Mouse (Mus musculus): Measurements from ENCODE around the gene Hist2h2aa1. TPM values are rescaled to one million over a fixed set of nuclear protein-coding genes. Genes with fewer than 3 reads are reported as not detected.
"Not testable (repeated sequence)": the region's sequence is repeated elsewhere in the genome, so short reads cannot be mapped to it uniquely, and the experiment has no call there.

Hist2h2aa1 gene
- 8.3 and 9.5 TPM in 2 replicates for polyA plus RNA-seq (2016; fragmentation: Nextera tagmentation; extraction: Ambion mirVana)

DNA sequence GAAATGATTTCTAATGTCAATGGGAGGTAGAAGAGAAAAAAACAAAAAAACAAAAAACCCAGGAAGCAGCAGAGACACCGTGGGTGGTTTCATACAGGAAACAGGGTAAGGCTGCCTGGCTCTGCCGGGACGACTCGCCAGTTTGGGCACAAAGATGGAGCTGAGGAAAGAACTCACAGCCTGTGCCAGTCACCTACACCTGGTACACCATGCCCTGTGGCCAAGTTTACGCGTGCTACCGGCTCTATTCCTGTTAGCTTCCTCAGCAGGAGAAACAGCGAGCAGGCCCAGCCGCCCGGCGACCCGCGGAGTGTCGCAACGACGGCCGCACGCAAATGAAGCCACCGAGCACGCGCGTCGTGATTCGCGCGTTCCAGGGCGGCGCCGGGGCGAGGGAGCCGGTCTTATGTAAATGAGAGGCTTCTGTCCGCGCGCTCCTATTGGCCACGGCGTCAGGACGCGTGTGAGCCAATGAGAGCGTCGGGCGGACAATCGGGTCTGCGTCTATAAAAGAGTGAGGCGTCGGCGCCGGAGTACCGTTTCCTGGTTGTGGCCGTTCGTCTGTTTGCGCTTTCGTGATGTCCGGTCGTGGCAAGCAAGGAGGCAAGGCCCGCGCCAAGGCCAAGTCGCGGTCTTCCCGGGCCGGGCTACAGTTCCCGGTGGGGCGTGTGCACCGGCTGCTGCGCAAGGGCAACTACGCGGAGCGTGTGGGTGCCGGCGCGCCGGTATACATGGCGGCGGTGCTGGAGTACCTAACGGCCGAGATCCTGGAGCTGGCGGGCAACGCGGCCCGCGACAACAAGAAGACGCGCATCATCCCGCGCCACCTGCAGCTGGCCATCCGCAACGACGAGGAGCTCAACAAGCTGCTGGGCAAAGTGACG lies at the start of gene Hist2h2aa1:
Gene Hist2h2aa1, plus strand, starts transcription at position 495 of the 884 bp plus-strand sequence.
- not testable (repeated sequence) for H3K36me3 ChIP-seq
- peaks cover 37% of the 10 kb centered on the region for H3K4me1 ChIP-seq
- under 1% methylated on average over 43 of the region's 88 CpGs for WGBS

DNA sequence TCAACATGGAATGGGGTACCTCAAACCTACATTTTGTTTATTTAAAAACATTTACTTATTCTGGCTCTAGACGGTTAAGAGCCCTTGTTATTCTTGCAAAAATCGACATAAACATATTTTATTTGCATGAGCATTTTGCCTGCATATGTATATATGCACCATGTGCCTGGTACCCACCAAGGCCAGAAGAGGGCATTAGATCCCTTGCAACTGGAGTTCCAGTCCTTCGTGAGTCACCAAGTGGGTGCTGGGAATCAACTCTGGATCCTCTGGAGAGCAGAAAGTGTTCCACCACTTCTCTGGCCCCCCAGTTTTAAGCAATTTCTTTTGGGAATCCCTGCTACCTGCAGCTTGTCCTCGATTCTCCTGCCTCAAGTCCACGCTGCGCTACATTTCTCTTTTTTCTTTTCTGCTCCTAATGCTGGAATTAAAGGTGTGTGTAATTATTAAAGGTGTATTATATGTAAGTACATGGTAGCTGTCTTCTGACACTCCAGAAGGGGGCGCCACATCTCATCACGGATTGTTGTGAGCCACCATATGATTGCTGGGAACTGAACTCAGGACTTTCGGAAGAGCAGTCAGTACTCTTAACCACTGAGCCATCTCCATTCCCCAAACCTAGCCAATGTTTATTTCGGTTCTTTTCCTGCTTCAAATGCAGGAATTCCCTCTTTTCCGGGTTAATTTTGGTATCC lies 49.5 kb upstream of the Hist2h2aa1 start:
- Histone ChIP-seq H3K4me1 (peaks cover 21% of the 10 kb centered on the region), H3K27ac (no peak overlapping the region), H3K27me3 (ENCODE audit: insufficient read depth, poor library complexity, severe bottlenecking) (no peaks in the 10 kb centered on the region), H3K36me3 (peaks cover 49% of the 10 kb centered on the region), H3K4me3 (no peak overlapping the region), H3K9me3 (no peaks in the 10 kb centered on the region)
- DNase-seq (ENCODE audit: low spot score): no peak
- WGBS: 85% methylated on average over 11 of the region's 11 CpGs

More for the DNA sequence above, at the start of gene Hist2h2aa1:
- DNase-seq (ENCODE audit: low spot score): peak; percentile 93
- H3K9me3 ChIP-seq; H3K27me3 ChIP-seq (ENCODE audit: insufficient read depth, poor library complexity, severe bottlenecking): not testable (repeated sequence)
- peak within 1 kb of the TSS; percentile 59 for H3K4me3 ChIP-seq
- H3K27ac ChIP-seq: peak within 1 kb of the TSS; percentile 95

DNA sequence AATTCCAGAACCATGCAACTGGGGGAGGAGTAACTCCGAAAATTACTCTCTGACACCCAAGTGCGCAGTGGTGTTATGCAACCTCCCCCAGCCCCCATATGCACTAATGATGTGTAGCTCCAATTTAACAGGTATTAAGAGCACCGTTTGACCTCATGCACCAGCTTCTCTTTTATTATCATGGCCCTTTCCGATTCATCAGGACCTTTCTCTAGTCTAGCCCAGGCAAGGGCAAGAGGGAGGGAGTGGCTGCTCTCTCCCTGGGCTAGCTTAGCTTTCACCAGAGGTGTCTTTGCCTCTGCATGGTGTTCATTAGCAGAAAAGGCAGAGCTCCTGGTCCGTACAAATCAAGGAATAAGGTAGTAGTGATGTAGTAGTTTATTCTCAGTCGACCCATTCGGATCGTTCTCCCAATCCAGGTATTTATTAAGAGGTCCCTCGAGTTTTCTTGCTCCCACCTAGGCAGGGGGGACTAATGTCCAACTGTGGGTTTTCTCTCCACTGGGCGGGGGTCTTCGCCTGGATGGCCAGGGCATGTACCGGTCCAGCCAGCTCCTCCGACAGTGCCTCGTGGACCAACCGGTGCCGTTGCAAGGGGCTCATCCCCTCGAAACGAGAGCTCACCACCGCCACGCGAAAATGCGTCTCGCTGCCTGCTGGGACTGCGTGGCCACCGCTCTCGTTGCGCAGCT lies 48.7 kb upstream of the Hist2h2aa1 start:
- Histone ChIP-seq H3K27me3 (ENCODE audit: insufficient read depth, poor library complexity, severe bottlenecking) (no peaks in the 10 kb centered on the region), H3K4me3 (peak overlapping the region; percentile 79), H3K36me3 (peaks cover 42% of the 10 kb centered on the region), H3K4me1 (peaks cover 21% of the 10 kb centered on the region), H3K27ac (peak overlapping the region; percentile 97), H3K9me3 (no peaks in the 10 kb centered on the region)
- 20% methylated on average over 27 of the region's 27 CpGs for WGBS
- no peak for DNase-seq (ENCODE audit: low spot score)

DNA sequence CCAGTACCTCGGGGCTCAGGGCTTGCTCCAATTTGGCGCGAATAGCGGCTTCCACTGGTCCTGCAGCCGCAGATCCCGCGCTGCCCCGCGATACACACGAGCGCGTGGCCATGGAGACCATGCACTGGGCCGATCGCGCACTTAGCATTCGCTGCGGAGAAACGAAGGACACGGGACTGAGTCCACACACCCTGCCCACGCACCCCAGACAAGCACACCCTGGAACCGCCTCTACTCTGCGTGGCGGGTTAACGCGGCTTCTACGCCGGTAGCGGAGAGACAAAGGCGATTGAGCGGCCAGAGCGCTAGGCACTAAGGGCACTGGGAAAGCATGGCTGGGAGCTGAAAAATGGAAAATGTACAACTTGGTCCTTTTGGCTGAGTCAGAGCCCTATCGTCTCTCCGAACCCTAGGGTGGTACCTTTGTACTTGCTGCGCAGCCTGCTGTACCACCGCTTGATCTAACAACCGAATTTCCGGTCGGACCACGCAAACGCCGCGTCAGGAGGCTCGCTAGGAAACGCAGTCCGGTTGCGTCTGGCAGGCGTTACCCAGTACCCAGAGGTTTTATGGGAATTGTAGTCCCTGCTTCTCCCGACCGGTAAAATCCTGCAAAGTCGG lies 48.1 kb upstream of the Hist2h2aa1 start:
- peak; percentile 95 for DNase-seq (ENCODE audit: low spot score)
- WGBS: under 1% methylated on average over 50 of the region's 50 CpGs
- Histone ChIP-seq H3K36me3 (peaks cover 36% of the 10 kb centered on the region), H3K9me3 (no peaks in the 10 kb centered on the region), H3K27ac (peak overlapping the region; percentile 97), H3K4me3 (peak overlapping the region; percentile 79), H3K4me1 (peaks cover 21% of the 10 kb centered on the region), H3K27me3 (ENCODE audit: insufficient read depth, poor library complexity, severe bottlenecking) (no peaks in the 10 kb centered on the region)

DNA sequence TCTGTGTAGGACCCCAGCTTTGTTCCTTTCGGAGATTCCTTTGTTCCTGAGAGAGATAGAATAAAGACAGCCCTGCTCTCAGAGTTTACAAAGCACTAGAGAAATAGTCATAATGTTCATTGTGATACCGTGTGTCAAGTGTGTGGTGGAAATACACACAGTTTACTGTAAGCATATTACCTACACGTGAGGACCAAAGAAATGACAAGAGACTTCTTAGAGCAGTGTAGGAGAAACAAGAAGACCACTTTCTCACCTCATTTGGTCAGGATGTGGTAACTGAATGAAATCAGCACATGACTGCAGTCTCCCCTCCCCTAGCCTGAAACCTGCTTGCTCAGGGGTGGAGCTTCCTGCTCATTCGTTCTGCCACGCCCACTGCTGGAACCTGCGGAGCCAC lies 47.1 kb upstream of the Hist2h2aa1 start:
- Histone ChIP-seq H3K4me1 (peaks cover 21% of the 10 kb centered on the region), H3K9me3 (no peaks in the 10 kb centered on the region), H3K27ac (peak overlapping the region; percentile 97), H3K4me3 (peak overlapping the region; percentile 79), H3K27me3 (ENCODE audit: insufficient read depth, poor library complexity, severe bottlenecking) (no peaks in the 10 kb centered on the region), H3K36me3 (peaks cover 27% of the 10 kb centered on the region)
- DNase-seq (ENCODE audit: low spot score): no peak
- WGBS: 3% methylated on average over 6 of the region's 6 CpGs

DNA sequence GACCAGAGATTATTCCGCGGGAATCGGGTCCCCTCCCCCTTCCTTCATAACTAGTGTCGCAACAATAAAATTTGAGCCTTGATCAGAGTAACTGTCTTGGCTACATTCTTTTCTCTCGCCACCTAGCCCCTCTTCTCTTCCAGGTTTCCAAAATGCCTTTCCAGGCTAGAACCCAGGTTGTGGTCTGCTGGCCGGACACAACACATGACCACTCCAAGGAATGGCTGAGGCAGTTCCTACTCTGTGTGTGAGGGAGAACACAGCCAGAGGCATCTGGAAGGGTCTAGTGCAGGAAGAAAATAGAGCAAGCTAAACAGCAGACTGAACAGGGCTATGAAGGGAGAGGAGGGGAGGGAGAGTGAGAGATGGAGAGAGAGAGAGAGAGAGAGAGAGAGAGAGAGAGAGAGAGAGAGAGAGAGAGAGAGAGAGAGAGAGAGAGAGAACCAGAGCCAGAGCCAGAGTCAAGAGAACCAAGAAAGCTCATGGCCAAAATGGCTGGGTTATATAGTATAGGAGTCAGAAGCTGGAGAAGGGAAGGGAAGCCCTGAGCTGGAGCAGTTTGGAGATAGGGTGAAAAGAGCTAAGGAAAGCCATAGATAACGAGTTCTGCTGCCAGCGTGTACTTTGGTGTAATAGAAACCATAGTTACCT lies 46.6 kb upstream of the Hist2h2aa1 start:
- WGBS: 24% methylated on average over 8 of the region's 8 CpGs
- DNase-seq (ENCODE audit: low spot score); H3K27me3 ChIP-seq (ENCODE audit: insufficient read depth, poor library complexity, severe bottlenecking); H3K9me3 ChIP-seq: not testable (repeated sequence)
- peaks cover 21% of the 10 kb centered on the region for H3K4me1 ChIP-seq
- peak overlapping the region; percentile 52; the same call in 1 of the 2 replicates for H3K27ac ChIP-seq
- H3K4me3 ChIP-seq: peak overlapping the region; percentile 29; the same call in 1 of the 2 replicates
- H3K36me3 ChIP-seq: peaks cover 21% of the 10 kb centered on the region

DNA sequence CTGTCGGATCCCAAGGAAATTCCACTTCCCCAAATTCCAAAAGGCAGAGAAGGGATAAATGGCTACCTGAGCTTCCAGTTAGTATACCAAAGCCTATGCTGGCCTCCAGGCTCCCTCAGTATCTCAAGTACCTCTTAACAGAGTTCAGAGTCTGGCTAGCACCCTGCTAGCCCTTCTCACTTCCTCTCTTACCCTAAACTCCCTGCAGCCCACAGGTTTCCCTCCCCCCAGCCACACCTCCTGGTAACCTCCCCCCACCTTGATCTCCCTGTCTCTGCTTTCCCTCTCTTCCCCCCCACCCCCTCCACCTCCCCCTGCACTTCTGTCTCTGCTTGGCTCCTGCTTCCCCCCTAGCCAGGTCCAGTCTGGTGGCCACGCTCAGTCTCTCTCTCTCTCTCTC lies 45.6 kb upstream of the Hist2h2aa1 start:
- 39% methylated on average over 2 of the region's 2 CpGs for WGBS
- DNase-seq (ENCODE audit: low spot score): no peak
- H3K27ac ChIP-seq: no peak overlapping the region
- peaks cover 21% of the 10 kb centered on the region for H3K4me1 ChIP-seq
- H3K4me3 ChIP-seq: no peak overlapping the region
- no peaks in the 10 kb centered on the region for H3K27me3 ChIP-seq (ENCODE audit: insufficient read depth, poor library complexity, severe bottlenecking)
- no peaks in the 10 kb centered on the region for H3K9me3 ChIP-seq
- H3K36me3 ChIP-seq: peaks cover 11% of the 10 kb centered on the region

DNA sequence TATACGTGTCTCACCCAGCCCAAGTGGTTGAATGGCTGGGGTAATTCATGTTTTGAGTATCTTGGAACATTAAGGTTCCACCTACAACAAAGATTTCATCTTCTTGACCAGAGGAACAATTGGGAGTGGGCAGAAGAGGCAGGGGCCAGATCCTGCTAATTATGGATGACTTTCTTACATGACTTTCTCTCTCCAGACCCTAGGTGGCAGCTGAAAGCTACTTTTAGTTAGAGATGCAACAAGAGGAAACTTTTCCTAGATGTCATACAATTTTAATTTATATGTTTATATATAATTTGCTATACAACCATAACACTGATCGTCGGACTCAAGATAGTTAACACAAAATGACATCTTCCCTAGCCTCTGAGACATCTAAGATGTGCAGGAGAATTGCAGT lies 37.5 kb upstream of the Hist2h2aa1 start:
- Histone ChIP-seq H3K27me3 (ENCODE audit: insufficient read depth, poor library complexity, severe bottlenecking) (peaks cover 6% of the 10 kb centered on the region; the same call in 1 of the 2 replicates), H3K4me1 (peaks cover 6% of the 10 kb centered on the region), H3K27ac (no peak overlapping the region), H3K4me3 (no peak overlapping the region), H3K9me3 (no peaks in the 10 kb centered on the region), H3K36me3 (no peaks in the 10 kb centered on the region)
- whole genome bisulfite sequencing: 84% methylated on average over 3 of the region's 3 CpGs
- no peak for DNase-seq (ENCODE audit: low spot score)

DNA sequence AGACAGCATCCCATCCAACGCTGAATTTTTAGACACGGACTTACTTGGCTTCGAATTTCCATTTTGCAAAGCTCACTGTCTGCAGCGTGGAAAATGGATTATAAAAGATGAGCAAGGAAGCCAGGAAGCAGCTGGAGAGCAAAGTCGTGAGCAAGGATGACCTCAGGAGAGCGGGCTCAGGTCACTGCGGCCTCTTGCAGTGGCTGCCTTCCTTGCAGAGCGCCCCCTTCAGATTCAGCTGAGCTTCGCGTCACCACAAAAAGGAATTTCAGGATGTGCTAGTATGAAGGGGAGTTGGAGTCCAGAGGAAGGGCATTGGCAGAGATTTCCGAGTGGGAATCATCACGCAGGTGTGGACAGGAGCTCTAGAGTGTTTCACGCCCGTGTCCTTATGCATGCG lies 36.1 kb upstream of the Hist2h2aa1 start:
- Histone ChIP-seq H3K27ac (no peak overlapping the region), H3K4me3 (no peak overlapping the region), H3K36me3 (no peaks in the 10 kb centered on the region), H3K27me3 (ENCODE audit: insufficient read depth, poor library complexity, severe bottlenecking) (peaks cover 6% of the 10 kb centered on the region; the same call in 1 of the 2 replicates), H3K9me3 (no peaks in the 10 kb centered on the region), H3K4me1 (peaks cover 6% of the 10 kb centered on the region)
- WGBS: 19% methylated on average over 15 of the region's 15 CpGs
- DNase-seq (ENCODE audit: low spot score): no peak

DNA sequence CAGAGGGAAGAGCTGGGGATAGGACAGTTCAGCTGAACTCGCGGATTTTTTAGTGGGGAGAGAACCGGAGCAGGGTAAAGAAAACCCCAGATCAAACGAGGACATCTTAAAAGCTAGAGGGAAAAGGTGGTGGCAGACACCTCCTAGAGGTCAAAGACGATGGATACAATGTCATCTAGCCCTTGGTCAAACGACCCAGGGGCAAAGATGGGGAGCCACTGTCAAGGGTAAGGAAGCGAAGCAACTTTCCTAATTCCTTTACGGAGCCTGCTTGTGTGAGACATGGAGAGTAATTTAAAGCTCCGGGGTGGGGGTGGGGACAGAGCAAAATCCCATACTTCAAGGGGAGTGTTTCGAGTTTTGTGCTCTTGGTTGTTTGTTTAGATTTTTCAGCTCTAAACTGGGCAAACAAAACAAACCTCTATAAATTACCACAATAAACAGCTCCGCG lies 26.1 kb upstream of the Hist2h2aa1 start:
- under 1% methylated on average over 12 of the region's 12 CpGs for WGBS

DNA sequence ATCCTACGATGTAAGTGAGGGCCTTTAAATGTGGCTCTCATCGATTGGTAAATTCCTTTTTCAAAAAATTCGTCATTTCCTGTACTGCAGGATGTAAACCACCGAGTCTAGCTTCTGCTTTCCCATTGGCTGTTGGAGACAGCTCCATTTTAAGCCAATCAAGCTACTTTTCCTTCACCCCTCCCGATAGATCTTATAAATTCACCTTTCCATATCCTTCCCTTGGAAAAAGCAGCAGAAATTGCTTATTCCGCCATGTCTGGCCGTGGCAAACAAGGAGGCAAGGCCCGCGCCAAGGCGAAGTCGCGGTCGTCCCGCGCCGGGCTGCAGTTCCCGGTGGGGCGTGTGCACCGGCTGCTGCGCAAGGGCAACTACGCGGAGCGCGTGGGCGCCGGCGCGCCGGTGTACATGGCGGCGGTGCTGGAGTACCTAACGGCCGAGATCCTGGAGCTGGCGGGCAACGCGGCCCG lies 25.6 kb upstream of the Hist2h2aa1 start, which contains the start of the genes Bola1 and Hist2h2ab:
Gene Bola1, minus strand, starts transcription at position 49 of the 470 bp plus-strand sequence.
Gene Hist2h2ab, plus strand, starts transcription at position 205 of the 470 bp plus-strand sequence.
- Histone ChIP-seq H3K4me1 (peaks cover 25% of the 10 kb centered on the region), H3K27me3 (ENCODE audit: insufficient read depth, poor library complexity, severe bottlenecking) (no peaks in the 10 kb centered on the region), H3K9me3 (no peaks in the 10 kb centered on the region), H3K4me3 (peak within 1 kb of the TSS; percentile 71), H3K36me3 (no peaks in the 10 kb centered on the region), H3K27ac (peak within 1 kb of the TSS; percentile 94)
- WGBS: 0% methylated on average over 37 of the region's 37 CpGs
- peak; percentile 87 for DNase-seq (ENCODE audit: low spot score)

More for the DNA sequence above, 26.1 kb upstream of the Hist2h2aa1 start:
- DNase-seq (ENCODE audit: low spot score): no peak
- no peaks in the 10 kb centered on the region for H3K27me3 ChIP-seq (ENCODE audit: insufficient read depth, poor library complexity, severe bottlenecking)
- H3K4me3 ChIP-seq: peak overlapping the region; percentile 71
- H3K36me3 ChIP-seq: no peaks in the 10 kb centered on the region
- H3K27ac ChIP-seq: peak overlapping the region; percentile 94
- no peaks in the 10 kb centered on the region for H3K9me3 ChIP-seq
- H3K4me1 ChIP-seq: peaks cover 23% of the 10 kb centered on the region

All from heart, embryonic 10.5 days (tissue).